Mouse (Mus musculus) naive thymus-derived CD4-positive, alpha-beta T cell, adult 5 months (primary cell): ENCODE results near the gene Akna. TPM values are rescaled to one million over a fixed set of nuclear protein-coding genes. Genes with fewer than 3 reads are reported as not detected.

ENCODE experiments used
- polyA plus RNA-seq: library from polyadenylated mRNA; unstranded; fragments of 100-300 nt; shearing (Covaris generic); gene quantifications from one replicate; pipeline ENCODE4 v1.2.1, GENCODE M21; 2017

Akna gene
- polyA plus RNA-seq: 260 TPM

GRCm38 (mm10) chr4:63403040-63403959, at the start of gene Akna:
Gene Akna, minus strand, starts transcription at chr4:63403354.

GRCm38 (mm10) chr4:63362150-63362549, 41.0 kb downstream of the Akna start, which contains the start of gene Orm2:
Gene Orm2, plus strand, starts transcription at chr4:63362449.

GRCm38 (mm10) chr4:63355877-63356665, 47.1 kb downstream of the Akna start, which contains the start of gene Orm3:
Gene Orm3, plus strand, starts transcription at chr4:63356162.

GRCm38 (mm10) chr4:63344295-63344694, 58.9 kb downstream of the Akna start, which contains the start of gene Orm1:
Gene Orm1, plus strand, starts transcription at chr4:63344560.

Other genes starting within 250 kb of the Akna start
- gene Ambp, start 248.6 kb downstream of the Akna start, polyA plus RNA-seq: not detected
- not detected for gene Kif12, start 231.2 kb downstream of the Akna start, polyA plus RNA-seq
- gene Col27a1, start 189.3 kb downstream of the Akna start, polyA plus RNA-seq: 0.50 TPM
- not detected for gene Orm1, start 58.8 kb downstream of the Akna start, polyA plus RNA-seq
- not detected for gene Orm3, start 47.2 kb downstream of the Akna start, polyA plus RNA-seq
- gene Orm2, start 40.9 kb downstream of the Akna start, polyA plus RNA-seq: not detected
- gene Whrn, start 92.6 kb upstream of the Akna start, polyA plus RNA-seq: 9.6 TPM
- gene Atp6v1g1, start 141.4 kb upstream of the Akna start, polyA plus RNA-seq: 119 TPM
- 17.6 TPM for gene Tmem268, start 155.4 kb upstream of the Akna start, polyA plus RNA-seq
- not detected for gene Gm11213, start 201.9 kb upstream of the Akna start, polyA plus RNA-seq
- gene Tex48, start 219.1 kb upstream of the Akna start, polyA plus RNA-seq: not detected